Mouse (Mus musculus) left cerebral cortex, postnatal 36 days (tissue): ENCODE results near the gene Gng12. TPM values are rescaled to one million over a fixed set of nuclear protein-coding genes. Genes with fewer than 3 reads are reported as not detected.

Source experiments
- DNase-seq, 2 experiments: peaks; one replicate each; pipeline ENCODE4 v3.0.0; 2021 to 2022; ENCODE audit warnings: low spot score in 2 of 2, mixed read lengths in 1 of 2
- intact Hi-C: fragments of 180-260 bp; cut with DNase I; formaldehyde crosslinking; loops from one replicate; pipeline ENCODE4 v1.15.1; 2025
- total RNA-seq, 2 experiments: library from RNA; stranded (reverse); gene quantifications; 2 replicates each; pipeline ENCODE4 v1.2.3; 2021

Gng12 gene
- total RNA-seq, 2 experiments from 2014 or later: 55.8 to 69.6 TPM

GRCm38 (mm10) chr6:66910493-66911435 lies 14.6 kb downstream of the Gng12 start:
- intact Hi-C loops: no loop called here
- DNase-seq: no peak

- intact Hi-C loops: no loop called here
- no peak for DNase-seq
These were observed 17.2 kb downstream of the Gng12 start for GRCm38 (mm10) chr6:66913355-66913754.

- no peak for DNase-seq
- intact Hi-C loops: no loop called here
These were observed 19.4 kb downstream of the Gng12 start for GRCm38 (mm10) chr6:66915592-66915991.

GRCm38 (mm10) chr6:66917032-66917431 lies 20.8 kb downstream of the Gng12 start:
- DNase-seq: no peak
- intact Hi-C loops: no loop called here

GRCm38 (mm10) chr6:66920786-66921185 lies 24.6 kb downstream of the Gng12 start:
- intact Hi-C loops: no loop called here
- no peak for DNase-seq

- DNase-seq: no peak
- intact Hi-C loops: no loop called here
These were observed 25.6 kb downstream of the Gng12 start for GRCm38 (mm10) chr6:66921755-66922154.

- intact Hi-C loops: no loop called here
- no peak for DNase-seq
These were observed 26.3 kb downstream of the Gng12 start for GRCm38 (mm10) chr6:66922501-66922900.

- intact Hi-C loops: no loop called here
- DNase-seq: no peak
These were observed 27.7 kb downstream of the Gng12 start for GRCm38 (mm10) chr6:66923851-66924250.

- no peak for DNase-seq
- intact Hi-C loops: no loop called here
These were observed 28.2 kb downstream of the Gng12 start for GRCm38 (mm10) chr6:66924315-66924965.

- intact Hi-C loops: no loop called here
- no peak for DNase-seq
These were observed 30.1 kb downstream of the Gng12 start for GRCm38 (mm10) chr6:66926269-66926668.

GRCm38 (mm10) chr6:66928972-66929645 lies 32.9 kb downstream of the Gng12 start:
- no peak for DNase-seq
- intact Hi-C loops: no loop called here

- intact Hi-C loops: no loop called here
- no peak for DNase-seq
These were observed 33.5 kb downstream of the Gng12 start for GRCm38 (mm10) chr6:66929694-66930093.

GRCm38 (mm10) chr6:66932206-66932819 lies 36.1 kb downstream of the Gng12 start:
- intact Hi-C loops: no loop called here
- DNase-seq: no peak

- no peak for DNase-seq
- intact Hi-C loops: no loop called here
These were observed 44.5 kb downstream of the Gng12 start for GRCm38 (mm10) chr6:66940656-66941235.

GRCm38 (mm10) chr6:66941792-66942191 lies 45.6 kb downstream of the Gng12 start:
- intact Hi-C loops: no loop called here
- DNase-seq: no peak

GRCm38 (mm10) chr6:66942826-66943225 lies 46.6 kb downstream of the Gng12 start:
- no peak for DNase-seq
- intact Hi-C loops: no loop called here

GRCm38 (mm10) chr6:66943367-66944189 lies 47.4 kb downstream of the Gng12 start:
- intact Hi-C loops: no loop called here
- DNase-seq: no peak

- intact Hi-C loops: no loop called here
- DNase-seq: no peak
These were observed 48.2 kb downstream of the Gng12 start for GRCm38 (mm10) chr6:66944190-66945003.
